Mouse (Mus musculus): ENCODE data around the gene Nup85. TPM values are rescaled to one million over a fixed set of nuclear protein-coding genes. Genes with fewer than 3 reads are reported as not detected.
A peak's percentile ranks its signal among the peaks of the same experiment; 100 is the strongest.

The Nup85 gene
- polyA plus RNA-seq, 1 experiment from 2014 or later, result 85.2 TPM

DNA sequence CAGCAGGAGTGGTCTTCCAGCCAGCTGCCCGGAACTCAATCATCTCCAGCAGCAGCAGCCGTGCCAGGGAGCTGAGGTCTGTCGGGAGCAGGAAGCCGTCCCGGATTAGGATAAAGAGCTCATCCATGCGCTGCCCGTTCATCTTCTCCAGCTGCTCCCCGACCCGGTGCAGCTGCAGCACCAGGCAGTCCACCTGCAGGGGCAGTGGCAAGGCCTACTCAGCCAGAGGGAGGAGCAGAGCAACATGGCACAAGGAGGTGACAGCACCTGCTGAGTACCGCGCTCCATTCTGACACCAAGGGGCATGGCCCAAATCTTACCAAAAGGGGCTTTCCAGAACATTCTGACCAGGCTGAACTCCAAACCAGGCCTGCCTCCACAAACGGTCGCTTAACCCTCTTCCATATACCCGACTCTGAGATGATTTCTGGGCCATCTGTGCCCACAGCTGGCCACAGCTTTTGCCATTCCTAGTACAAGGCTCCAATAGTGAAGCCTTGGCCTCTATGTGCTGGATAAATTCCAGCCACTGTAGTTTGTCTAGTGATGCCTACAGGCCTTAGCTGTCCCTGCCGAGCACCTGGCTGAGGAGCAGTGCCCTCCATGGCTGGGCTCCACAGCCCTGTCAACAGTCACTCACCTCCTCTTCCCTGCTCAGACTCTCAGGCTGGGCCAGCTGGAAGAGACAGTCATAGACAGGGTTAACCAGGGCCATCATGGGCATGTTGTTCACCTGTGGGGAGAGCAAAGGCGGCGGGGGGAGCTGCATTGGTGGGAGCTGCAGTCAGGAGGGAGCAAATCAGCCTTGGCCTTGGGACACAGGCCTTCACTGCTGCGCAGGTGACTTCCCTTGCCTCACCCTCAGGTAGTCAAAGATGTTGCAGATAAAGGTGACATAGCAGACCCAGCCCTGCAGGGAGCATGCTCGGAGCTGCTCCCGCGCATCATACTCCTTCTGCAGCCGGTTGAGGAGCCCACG is 44.5 kb downstream of the Nup85 start:
- Histone ChIP-seq H3K27ac (replicated peaks in 1 of 2; ENCODE audit: control insufficient read depth in 1 of 2, insufficient read depth in 1 of 2, low read depth in 2 of 2, low read length in 2 of 2) (no peak overlapping the region), H3K9ac (ENCODE audit: low read length) (no peak overlapping the region)
- ATAC-seq (ENCODE audit: insufficient number of reproducible peaks, insufficient read depth, low FRiP score, low read depth), result no peak

GRCm38 (mm10) chr11:115609576-115609975 is 45.3 kb downstream of the Nup85 start:
- Histone ChIP-seq H3K9me3 (ENCODE audit: control insufficient read depth, low read length) (no peaks in the 10 kb centered on the region), H3K27me3 (ENCODE audit: control insufficient read depth, insufficient read depth, low read length) (no peaks in the 10 kb centered on the region), H3K4me2 (ENCODE audit: low read length) (no peak overlapping the region), H3K4me3 (ENCODE audit: control insufficient read depth in 1 of 2, insufficient read depth in 1 of 2, low read depth in 1 of 2, low read length in 2 of 2) (no peak overlapping the region), H3K36me3 (ENCODE audit: control insufficient read depth, insufficient read depth, low read length) (peaks cover 51% of the 10 kb centered on the region), H3K27ac (replicated peaks in 1 of 2; ENCODE audit: control insufficient read depth in 1 of 2, insufficient read depth in 1 of 2, low read depth in 2 of 2, low read length in 2 of 2) (no peak overlapping the region), H3K4me1 (ENCODE audit: control insufficient read depth in 2 of 2, insufficient read depth in 2 of 2, low read length in 2 of 2) (peaks cover 13 to 26% of the 10 kb centered on the region in 2 experiments), H3K9ac (ENCODE audit: low read length) (no peak overlapping the region)
- ATAC-seq (ENCODE audit: insufficient number of reproducible peaks, insufficient read depth, low FRiP score, low read depth), result no peak
- 62% methylated on average over 3 of the region's 3 CpGs for WGBS

More for the DNA sequence above, 44.5 kb downstream of the Nup85 start:
- Histone ChIP-seq H3K9me3 (ENCODE audit: control insufficient read depth, low read length) (no peaks in the 10 kb centered on the region), H3K36me3 (ENCODE audit: control insufficient read depth, insufficient read depth, low read length) (peaks cover 49% of the 10 kb centered on the region), H3K4me1 (ENCODE audit: control insufficient read depth in 2 of 2, insufficient read depth in 2 of 2, low read length in 2 of 2) (peaks cover 13 to 23% of the 10 kb centered on the region in 2 experiments), H3K4me3 (ENCODE audit: control insufficient read depth in 1 of 2, insufficient read depth in 1 of 2, low read depth in 1 of 2, low read length in 2 of 2) (no peak overlapping the region), H3K4me2 (ENCODE audit: low read length) (no peak overlapping the region), H3K27me3 (ENCODE audit: control insufficient read depth, insufficient read depth, low read length) (no peaks in the 10 kb centered on the region)
- 80% methylated on average over 23 of the region's 23 CpGs for WGBS

DNA sequence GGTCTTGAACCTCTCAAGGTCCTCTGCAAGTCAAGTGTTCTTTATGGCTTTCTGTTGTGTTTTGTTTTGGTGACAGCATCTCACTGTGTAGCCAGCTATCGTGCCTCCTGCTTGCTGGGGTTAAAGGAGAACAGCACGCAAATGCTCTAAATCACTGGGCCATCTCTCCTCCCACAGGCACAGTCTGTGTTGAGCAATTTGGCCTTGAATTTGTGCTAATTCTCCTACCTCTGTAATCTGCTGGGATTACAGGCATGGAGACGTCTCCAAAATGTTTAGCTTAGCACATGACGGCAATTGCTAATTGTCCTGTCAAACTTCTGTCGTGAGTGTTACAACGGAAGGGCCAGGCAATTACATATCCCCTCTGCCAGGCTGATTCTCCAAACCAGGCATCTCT is 46.9 kb downstream of the Nup85 start:
- Histone ChIP-seq H3K9ac (ENCODE audit: low read length) (no peak overlapping the region; the same call in 1 of the 2 replicates), H3K36me3 (ENCODE audit: control insufficient read depth, insufficient read depth, low read length) (peaks cover 55% of the 10 kb centered on the region), H3K4me3 (ENCODE audit: control insufficient read depth in 1 of 2, insufficient read depth in 1 of 2, low read depth in 1 of 2, low read length in 2 of 2) (no peak overlapping the region), H3K4me1 (ENCODE audit: control insufficient read depth in 2 of 2, insufficient read depth in 2 of 2, low read length in 2 of 2) (peaks cover 19 to 29% of the 10 kb centered on the region in 2 experiments; a peak in 3 of 4 replicates), H3K27me3 (ENCODE audit: control insufficient read depth, insufficient read depth, low read length) (no peaks in the 10 kb centered on the region), H3K27ac (replicated peaks in 1 of 2; ENCODE audit: control insufficient read depth in 1 of 2, insufficient read depth in 1 of 2, low read depth in 2 of 2, low read length in 2 of 2) (no peak overlapping the region), H3K9me3 (ENCODE audit: control insufficient read depth, low read length) (no peaks in the 10 kb centered on the region), H3K4me2 (ENCODE audit: low read length) (no peak overlapping the region)
- WGBS, result 81% methylated on average over 6 of the region's 6 CpGs
- ATAC-seq (ENCODE audit: insufficient number of reproducible peaks, insufficient read depth, low FRiP score, low read depth), result no peak

DNA sequence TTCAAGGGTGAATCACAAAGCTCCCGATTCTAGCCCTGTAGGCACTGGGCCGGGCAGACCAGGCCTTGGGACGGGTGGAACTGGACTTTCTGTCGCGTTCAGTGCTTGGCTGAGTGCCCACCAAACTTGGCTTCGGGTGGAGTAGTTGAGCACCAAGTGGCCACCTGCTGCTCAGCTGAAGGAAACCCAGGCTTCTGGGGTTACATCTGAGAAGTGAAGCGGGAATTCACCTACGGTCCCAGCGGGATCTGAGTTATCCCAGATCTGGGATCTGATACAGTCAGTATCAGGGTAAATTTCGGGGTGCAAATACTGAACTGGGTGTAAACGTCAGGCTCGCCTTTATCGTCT is 47.8 kb downstream of the Nup85 start:
- Histone ChIP-seq H3K4me3 (ENCODE audit: control insufficient read depth in 1 of 2, insufficient read depth in 1 of 2, low read depth in 1 of 2, low read length in 2 of 2) (peak overlapping the region; percentile 63 to 78), H3K4me2 (ENCODE audit: low read length) (peak overlapping the region; percentile 95), H3K9ac (ENCODE audit: low read length) (peak overlapping the region; percentile 90), H3K9me3 (ENCODE audit: control insufficient read depth, low read length) (no peaks in the 10 kb centered on the region), H3K27me3 (ENCODE audit: control insufficient read depth, insufficient read depth, low read length) (no peaks in the 10 kb centered on the region), H3K4me1 (ENCODE audit: control insufficient read depth in 2 of 2, insufficient read depth in 2 of 2, low read length in 2 of 2) (peaks cover 19 to 30% of the 10 kb centered on the region in 2 experiments; a peak in 3 of 4 replicates), H3K27ac (replicated peaks in 1 of 2; ENCODE audit: control insufficient read depth in 1 of 2, insufficient read depth in 1 of 2, low read depth in 2 of 2, low read length in 2 of 2) (peak overlapping the region; percentile 72 to 96), H3K36me3 (ENCODE audit: control insufficient read depth, insufficient read depth, low read length) (peaks cover 53% of the 10 kb centered on the region)
- WGBS, result under 1% methylated on average over 13 of the region's 13 CpGs
- peak; percentile 28; the same call in 1 of the 2 replicates for ATAC-seq (ENCODE audit: insufficient number of reproducible peaks, insufficient read depth, low FRiP score, low read depth)

DNA sequence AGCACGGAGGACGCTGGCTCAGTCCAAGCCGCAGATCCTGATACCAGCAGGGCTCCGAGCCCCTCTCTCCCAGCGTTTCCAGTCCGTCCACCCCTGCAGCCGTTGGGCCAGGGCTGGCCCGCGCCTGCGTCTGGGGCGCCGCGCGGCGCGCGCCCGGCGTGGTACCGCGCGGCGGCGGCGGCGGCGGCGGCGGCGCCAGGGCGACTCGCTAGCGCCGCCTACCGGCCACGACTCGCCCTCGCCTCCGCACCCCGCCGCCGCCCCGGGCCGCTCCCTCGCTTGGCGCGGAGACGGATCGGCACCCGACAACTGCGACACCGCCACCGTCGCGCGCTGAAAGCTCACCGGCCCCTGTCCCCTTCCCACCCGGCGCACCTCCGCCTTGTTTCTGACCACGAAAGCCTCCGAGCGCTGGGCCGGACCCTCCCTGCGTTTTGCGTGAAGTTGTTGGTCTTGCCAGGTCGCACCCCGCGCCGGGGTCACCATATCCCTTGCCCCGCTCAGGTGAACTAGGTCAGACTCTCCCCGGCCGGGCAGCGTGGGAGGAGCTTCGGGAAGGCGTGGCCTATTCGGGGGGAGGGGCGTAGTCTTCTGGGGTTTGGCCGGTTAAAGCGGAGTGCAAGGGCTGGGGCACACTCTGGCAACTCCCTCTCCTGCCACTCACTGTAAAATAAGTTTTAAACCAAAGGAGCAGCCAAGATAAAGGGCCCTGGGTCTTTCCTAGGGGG is 48.3 kb downstream of the Nup85 start, which contains the start of gene Mif4gd:
Gene Mif4gd, minus strand, starts transcription at position 560 of the 728 bp plus-strand sequence.
- Histone ChIP-seq H3K4me2 (ENCODE audit: low read length) (peak within 1 kb of the TSS; percentile 95), H3K27ac (replicated peaks in 1 of 2; ENCODE audit: control insufficient read depth in 1 of 2, insufficient read depth in 1 of 2, low read depth in 2 of 2, low read length in 2 of 2) (peak within 1 kb of the TSS; percentile 82 to 96), H3K4me3 (ENCODE audit: control insufficient read depth in 1 of 2, insufficient read depth in 1 of 2, low read depth in 1 of 2, low read length in 2 of 2) (peak within 1 kb of the TSS; percentile 63 to 78), H3K9me3 (ENCODE audit: control insufficient read depth, low read length) (no peaks in the 10 kb centered on the region), H3K36me3 (ENCODE audit: control insufficient read depth, insufficient read depth, low read length) (peaks cover 50% of the 10 kb centered on the region), H3K9ac (ENCODE audit: low read length) (peak within 1 kb of the TSS; percentile 90), H3K27me3 (ENCODE audit: control insufficient read depth, insufficient read depth, low read length) (no peaks in the 10 kb centered on the region), H3K4me1 (ENCODE audit: control insufficient read depth in 2 of 2, insufficient read depth in 2 of 2, low read length in 2 of 2) (peaks cover 19 to 36% of the 10 kb centered on the region in 2 experiments; a peak in 3 of 4 replicates)
- WGBS, result under 1% methylated on average over 62 of the region's 80 CpGs
- ATAC-seq (ENCODE audit: insufficient number of reproducible peaks, insufficient read depth, low FRiP score, low read depth), result peak; percentile 77

DNA sequence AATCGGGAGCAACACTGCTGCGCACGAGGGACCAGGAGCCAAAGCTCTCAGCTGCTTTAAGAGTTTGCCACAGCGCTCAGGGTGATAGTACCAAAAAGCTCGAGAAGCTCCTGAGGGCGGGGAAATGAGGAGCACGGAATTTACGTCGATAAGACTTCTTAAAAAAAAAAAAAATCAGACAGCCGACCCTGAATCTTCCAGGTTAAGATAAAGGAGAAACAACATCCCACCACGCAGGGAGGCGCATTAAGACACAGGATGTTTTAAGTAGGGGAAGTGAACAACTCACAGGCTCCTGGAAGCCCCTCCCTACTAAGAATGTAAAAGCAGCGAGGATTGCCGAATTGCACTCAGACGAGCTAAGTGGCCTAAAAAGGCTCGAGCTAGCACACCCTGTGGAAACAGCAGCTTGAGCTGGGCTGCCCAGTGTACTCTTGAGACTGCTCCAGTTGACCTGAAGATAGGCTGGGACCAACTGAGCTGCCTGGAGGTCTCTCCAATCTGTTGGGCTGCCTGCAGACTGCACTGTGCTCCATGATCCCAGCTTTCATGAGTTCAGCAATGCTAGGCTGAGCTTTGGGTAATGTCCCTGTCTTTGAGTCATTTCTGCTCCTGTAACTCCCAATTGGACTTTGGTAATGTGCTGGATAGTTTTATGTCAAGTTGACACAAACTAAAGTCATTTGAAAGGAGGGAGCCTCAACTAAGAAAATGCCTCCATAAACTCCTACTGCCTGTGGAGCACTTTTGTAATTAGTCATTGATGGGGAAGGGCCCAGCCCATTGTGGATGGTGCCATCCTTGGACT is 49.1 kb downstream of the Nup85 start:
- peak overlapping the region; percentile 82 to 96 for H3K27ac ChIP-seq (replicated peaks in 1 of 2; ENCODE audit: control insufficient read depth in 1 of 2, insufficient read depth in 1 of 2, low read depth in 2 of 2, low read length in 2 of 2)
- no peaks in the 10 kb centered on the region for H3K9me3 ChIP-seq (ENCODE audit: control insufficient read depth, low read length)
- H3K9ac ChIP-seq (ENCODE audit: low read length), result peak overlapping the region; percentile 90
- H3K27me3 ChIP-seq (ENCODE audit: control insufficient read depth, insufficient read depth, low read length), result no peaks in the 10 kb centered on the region
- H3K36me3 ChIP-seq (ENCODE audit: control insufficient read depth, insufficient read depth, low read length), result peaks cover 47% of the 10 kb centered on the region
- H3K4me2 ChIP-seq (ENCODE audit: low read length), result peak overlapping the region; percentile 95
- no peak for ATAC-seq (ENCODE audit: insufficient number of reproducible peaks, insufficient read depth, low FRiP score, low read depth)
- peak overlapping the region; percentile 63 to 78 for H3K4me3 ChIP-seq (ENCODE audit: control insufficient read depth in 1 of 2, insufficient read depth in 1 of 2, low read depth in 1 of 2, low read length in 2 of 2)
- H3K4me1 ChIP-seq (ENCODE audit: control insufficient read depth in 2 of 2, insufficient read depth in 2 of 2, low read length in 2 of 2), result peaks cover 19 to 36% of the 10 kb centered on the region in 2 experiments; a peak in 3 of 4 replicates
- WGBS, result 2% methylated on average over 16 of the region's 16 CpGs
